Mouse (Mus musculus) G1E (cell line): ENCODE data around the gene Map4k5. TPM values are rescaled to one million over a fixed set of nuclear protein-coding genes. Genes with fewer than 3 reads are reported as not detected.

Experiments used
- ATAC-seq: 2 replicates; pipeline ENCODE4 v1.8.0; 2016; ENCODE audit warnings: mild to moderate bottlenecking; ENCODE audit not compliant: insufficient number of reproducible peaks, poor library complexity, low FRiP score, severe bottlenecking; ENCODE audit errors: extremely low read depth
- DNase-seq: peaks from one replicate; pipeline ENCODE4 v3.0.0; 2012; ENCODE audit warnings: low spot score
- H3K27me3 ChIP-seq: 2 replicates; pipeline ENCODE4 v1.6.1; 2012; ENCODE audit warnings: mild to moderate bottlenecking, low read length, inconsistent platforms; ENCODE audit not compliant: insufficient read depth
- H3K36me3 ChIP-seq: replicated peaks from 2 replicates; pipeline ENCODE3; 2012; ENCODE audit warnings: mild to moderate bottlenecking, inconsistent platforms
- H3K4me1 ChIP-seq: 2 replicates; pipeline ENCODE4 v1.6.1; 2012; ENCODE audit warnings: low read depth, low read length, inconsistent platforms, mixed read lengths; ENCODE audit not compliant: insufficient read depth
- H3K4me3 ChIP-seq: 2 replicates; pipeline ENCODE4 v1.5.1; 2012; ENCODE audit warnings: low read depth, mild to moderate bottlenecking, inconsistent platforms, low read length, moderate library complexity, mixed read lengths
- H3K9me3 ChIP-seq: replicated peaks from 2 replicates; pipeline ENCODE4 v1.6.1; 2012; ENCODE audit warnings: inconsistent platforms
- CTCF ChIP-seq: IDR thresholded peaks from 2 replicates; pipeline ENCODE4 v1.5.1; 2012; ENCODE audit warnings: low read depth, low read length, inconsistent platforms, mixed read lengths
- GATA1 ChIP-seq: IDR thresholded peaks from 2 replicates; pipeline ENCODE4 v1.6.1; 2012; ENCODE audit warnings: borderline replicate concordance, low read length, inconsistent platforms, mixed read lengths
- GATA2 ChIP-seq: IDR thresholded peaks from 2 replicates; pipeline ENCODE4 v1.6.1; 2012; ENCODE audit warnings: low read depth, low read length, inconsistent platforms, borderline replicate concordance
- POLR2AphosphoS5 ChIP-seq: IDR thresholded peaks from 2 replicates; pipeline ENCODE4 v1.6.1; 2012; ENCODE audit warnings: low read depth, low read length, inconsistent platforms; ENCODE audit not compliant: insufficient replicate concordance
- TAL1 ChIP-seq: conservative IDR thresholded peaks from 2 replicates; pipeline ENCODE4 v1.6.1; 2012; ENCODE audit warnings: low read depth, low read length, inconsistent platforms, mixed read lengths
- polyA plus RNA-seq: library from polyadenylated mRNA; stranded (reverse); fragments of >175 nt; gene quantifications from 2 replicates; pipeline ENCODE4 v1.2.3, GENCODE M21; 2012
- total RNA-seq, 2 experiments: library from RNA; stranded (forward) in 1 of 2; stranded (reverse) in 1 of 2; fragments of 200-1000 nt in 1 of 2; fragments of >200 nt in 1 of 2; fragmentation: Nextera tagmentation in 1 of 2; gene quantifications; 2 replicates each; pipeline ENCODE4 v1.2.3; 2014 to 2017

The Map4k5 gene
- total and polyA plus RNA-seq, 3 experiments: 5.5 to 36.4 (median 33.9) TPM

DNA sequence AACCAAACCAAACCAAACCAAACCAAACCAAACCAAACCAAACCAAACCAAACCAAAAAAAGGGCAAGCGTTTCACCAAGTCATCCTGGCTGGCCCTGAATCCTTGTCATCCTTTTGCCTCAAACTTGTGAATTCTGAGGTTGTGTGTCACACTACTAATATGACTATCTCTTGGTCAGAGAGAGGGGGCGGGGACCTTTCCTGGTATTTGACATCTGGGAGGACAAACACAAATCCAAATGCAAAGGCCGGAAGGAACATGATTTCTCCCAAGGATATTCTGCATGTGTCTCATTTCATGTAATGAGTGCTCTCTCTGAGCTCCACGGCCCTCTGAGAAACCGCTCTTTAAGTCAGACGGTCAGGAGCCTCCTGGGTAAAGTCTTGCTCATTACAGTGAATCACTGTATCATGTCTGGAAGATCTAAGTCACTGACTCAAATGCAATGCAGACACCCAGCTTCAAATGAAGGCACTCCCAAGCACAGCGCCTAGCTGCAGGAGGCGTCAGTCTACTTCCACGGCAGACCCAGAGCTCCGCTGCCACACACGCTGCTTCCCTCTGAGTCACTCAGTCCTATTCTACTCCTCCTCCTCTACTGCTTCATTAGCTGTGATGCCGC is 58.9 kb downstream of the Map4k5 start:
- H3K36me3 ChIP-seq: peaks cover 51% of the 10 kb centered on the region
- no peaks in the 10 kb centered on the region for H3K9me3 ChIP-seq
- no peaks in the 10 kb centered on the region for H3K27me3 ChIP-seq
- ATAC-seq: no peak
- no peak overlapping the region for H3K4me3 ChIP-seq
- DNase-seq: no peak
- TF ChIP-seq CTCF (no peak), POLR2AphosphoS5 (no peak), TAL1 (no peak), GATA1 (no peak), GATA2 (no peak)
- H3K4me1 ChIP-seq: peaks cover 3% of the 10 kb centered on the region; the same call in 1 of the 2 replicates

DNA sequence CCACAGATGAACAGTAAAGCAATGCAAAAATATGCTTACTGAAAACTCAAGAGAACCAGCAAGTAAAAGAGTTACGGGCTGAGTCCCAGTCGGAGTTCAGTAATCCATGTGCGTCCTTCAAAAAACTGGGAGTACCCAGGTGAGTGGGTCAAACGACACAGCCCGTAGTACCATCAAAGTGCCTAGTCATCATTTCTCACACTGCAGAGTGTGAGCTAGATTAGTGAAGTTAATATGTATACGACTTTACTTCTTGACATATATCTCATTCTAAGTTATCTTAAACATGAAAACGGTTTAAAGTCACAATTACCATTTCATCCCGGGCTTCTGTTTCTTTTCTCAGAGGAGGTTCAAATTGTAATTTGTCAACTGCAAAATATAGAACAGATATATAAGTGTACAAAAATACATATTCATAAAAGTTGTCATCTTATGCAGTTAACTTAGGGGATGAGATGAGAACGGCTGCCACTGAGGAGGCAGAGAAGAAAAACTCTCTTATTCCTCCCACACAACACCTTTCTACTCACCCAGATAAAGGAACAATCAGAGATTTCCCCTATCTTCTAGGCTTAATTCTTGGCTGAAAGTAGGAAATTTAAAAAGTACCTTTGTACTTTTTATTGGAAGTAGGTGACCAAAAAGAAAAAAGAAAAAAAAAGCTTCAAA is 61.6 kb downstream of the Map4k5 start:
- H3K36me3 ChIP-seq: peaks cover 61% of the 10 kb centered on the region
- TF ChIP-seq GATA1 (no peak), CTCF (no peak), GATA2 (no peak), POLR2AphosphoS5 (no peak), TAL1 (no peak)
- H3K9me3 ChIP-seq: no peaks in the 10 kb centered on the region
- H3K4me3 ChIP-seq: no peak overlapping the region
- no peak for DNase-seq
- no peaks in the 10 kb centered on the region for H3K4me1 ChIP-seq
- ATAC-seq: no peak
- no peaks in the 10 kb centered on the region for H3K27me3 ChIP-seq

DNA sequence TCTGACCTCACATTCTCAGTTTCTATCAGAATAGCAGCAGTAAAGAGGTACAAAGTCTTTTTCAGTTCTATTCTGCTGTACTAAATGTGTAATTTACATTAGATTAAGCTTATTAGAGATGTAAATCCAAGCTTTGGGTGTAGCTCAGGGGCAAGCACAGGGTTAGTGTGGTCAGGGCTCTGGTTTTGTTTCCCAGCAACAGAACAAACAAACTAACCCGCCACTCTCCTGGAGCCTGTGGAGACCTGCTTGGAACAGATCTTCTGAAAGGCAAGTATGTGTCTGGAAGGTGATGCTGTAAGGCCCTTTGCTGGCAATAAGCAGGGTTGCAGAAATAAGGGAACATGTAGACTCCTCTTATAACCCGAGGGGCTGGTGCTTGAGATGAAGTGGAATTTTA is 64.8 kb downstream of the Map4k5 start:
- no peak for DNase-seq
- Histone ChIP-seq H3K36me3 (peaks cover 56% of the 10 kb centered on the region), H3K27me3 (no peaks in the 10 kb centered on the region), H3K9me3 (no peaks in the 10 kb centered on the region), H3K4me3 (no peak overlapping the region), H3K4me1 (no peaks in the 10 kb centered on the region)
- TF ChIP-seq GATA2 (no peak), CTCF (no peak), POLR2AphosphoS5 (no peak), TAL1 (no peak), GATA1 (no peak)
- ATAC-seq: no peak

DNA sequence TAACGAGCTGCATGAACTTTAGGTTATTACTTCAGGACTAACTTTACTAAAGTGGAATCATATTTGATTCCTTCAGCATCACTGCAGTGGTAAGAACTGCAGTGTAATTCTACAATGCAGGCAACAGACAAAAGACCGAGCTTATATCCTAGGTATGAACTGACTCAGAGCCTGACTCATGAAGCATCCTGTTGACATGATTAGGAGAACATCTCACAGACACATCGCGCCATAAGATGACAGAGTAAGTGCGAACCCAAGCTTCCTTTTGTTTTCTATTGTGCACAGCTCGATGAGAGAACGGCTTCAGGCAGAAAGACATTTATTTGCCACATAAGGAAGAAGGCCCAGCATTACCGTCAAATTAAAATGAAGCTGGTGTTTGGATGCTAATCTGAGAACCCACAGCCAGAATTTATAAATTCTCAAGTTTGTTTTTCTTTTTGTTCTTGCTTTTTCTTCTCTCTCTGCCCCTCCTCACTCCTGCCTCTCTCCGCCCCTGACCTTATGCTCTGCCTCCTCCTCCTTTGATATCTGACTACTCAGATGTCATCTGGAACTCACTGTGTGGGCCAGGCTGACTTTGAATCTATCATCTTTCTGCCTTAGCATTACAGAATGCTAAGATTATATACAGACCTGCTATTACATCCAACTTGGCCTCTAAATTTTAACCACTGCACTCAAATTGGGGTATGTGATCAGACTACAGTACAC is 68.0 kb downstream of the Map4k5 start:
- Histone ChIP-seq H3K9me3 (no peaks in the 10 kb centered on the region), H3K4me3 (no peak overlapping the region), H3K27me3 (no peaks in the 10 kb centered on the region), H3K4me1 (no peaks in the 10 kb centered on the region), H3K36me3 (peaks cover 68% of the 10 kb centered on the region)
- no peak for ATAC-seq
- DNase-seq: no peak
- TF ChIP-seq TAL1 (no peak), GATA1 (no peak), CTCF (no peak), POLR2AphosphoS5 (no peak), GATA2 (no peak)

DNA sequence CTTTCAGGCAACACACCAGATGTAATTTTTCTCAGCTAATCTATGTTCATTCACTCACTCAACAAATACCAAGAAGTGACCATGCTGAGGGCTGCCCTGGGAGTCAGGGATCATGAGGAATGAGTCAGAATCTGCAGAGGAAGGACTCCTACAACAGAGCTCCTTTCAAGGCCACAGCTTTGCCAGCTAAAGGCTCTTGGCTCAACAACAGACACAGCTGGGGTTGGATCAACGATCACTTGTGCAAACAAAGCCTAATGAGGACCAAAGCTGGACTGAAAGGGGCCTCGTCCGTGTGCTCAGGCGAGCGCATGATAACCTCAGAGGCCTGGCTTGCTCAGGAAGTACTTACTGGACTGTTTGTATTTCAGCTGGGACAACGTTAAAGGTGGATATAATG is 78.7 kb downstream of the Map4k5 start:
- DNase-seq: no peak
- Histone ChIP-seq H3K9me3 (no peaks in the 10 kb centered on the region), H3K27me3 (no peaks in the 10 kb centered on the region), H3K4me3 (no peak overlapping the region), H3K36me3 (peaks cover 76% of the 10 kb centered on the region), H3K4me1 (no peaks in the 10 kb centered on the region)
- TF ChIP-seq CTCF (no peak), TAL1 (no peak), POLR2AphosphoS5 (no peak)
- ATAC-seq: no peak

DNA sequence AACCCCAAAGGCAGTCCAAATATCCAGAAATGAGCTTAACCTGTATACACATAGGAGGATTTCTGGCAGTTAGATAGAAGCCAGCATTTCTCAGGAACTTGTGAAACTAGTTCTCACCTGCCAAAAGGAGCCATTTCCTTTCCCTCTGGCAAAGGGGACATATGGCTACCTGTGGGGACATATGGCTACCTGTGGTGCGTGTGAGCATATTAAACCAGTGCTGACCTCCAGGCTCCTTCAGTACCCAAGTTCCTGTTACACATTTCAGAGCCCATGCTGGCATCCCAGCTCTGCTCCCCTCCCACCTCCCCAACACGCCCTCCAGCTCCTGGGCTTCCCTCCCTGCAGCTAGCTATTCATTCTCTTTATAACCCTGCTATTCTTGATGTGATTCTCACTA is 79.4 kb downstream of the Map4k5 start:
- H3K36me3 ChIP-seq: peaks cover 77% of the 10 kb centered on the region
- no peak for ATAC-seq
- DNase-seq: no peak

More for the DNA sequence above, 79.4 kb downstream of the Map4k5 start:
- H3K4me1 ChIP-seq: no peaks in the 10 kb centered on the region
- no peaks in the 10 kb centered on the region for H3K9me3 ChIP-seq
- no peak overlapping the region for H3K4me3 ChIP-seq
- H3K27me3 ChIP-seq: no peaks in the 10 kb centered on the region
- no peak for TF ChIP-seq GATA1
- no peak for TF ChIP-seq POLR2AphosphoS5
- no peak for TF ChIP-seq TAL1
- TF ChIP-seq GATA2: no peak
- TF ChIP-seq CTCF: no peak
